Comparison of ENCODE assay signal across 13 mouse cellular contexts in the genomic region with DNA sequence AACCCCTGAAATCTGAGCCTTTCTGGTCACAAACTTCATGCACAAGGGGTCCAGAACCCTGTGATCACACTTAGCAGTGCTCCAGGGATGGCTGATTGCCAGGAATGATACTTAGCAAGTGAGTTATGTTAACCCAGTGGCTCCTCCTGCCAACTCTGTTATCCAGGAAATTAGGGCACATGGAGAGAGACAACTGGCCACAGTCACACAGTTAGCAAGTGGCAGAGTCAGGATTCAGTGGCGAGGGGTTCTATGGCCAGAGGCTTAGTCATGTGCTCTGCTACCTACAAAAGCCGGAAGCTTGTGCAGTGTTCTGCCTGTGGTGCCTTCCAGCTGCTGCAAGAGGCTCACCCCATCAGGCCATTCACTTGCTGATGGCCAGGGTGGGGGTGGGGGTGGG.
A peak's percentile ranks its signal among the peaks of the same experiment; 100 is the strongest.
DNase-seq lines count a peak whose midpoint lies in the region; ATAC-seq and TF ChIP-seq lines count a peak whose summit lies in the region.
"Had no signal": no experiment of that assay in that cellular context is flagged by ENCODE, and none has a peak within 500 bp of the region (broad histone marks: within the 10 kb centered on the region; RNA-seq: fewer than 3 reads in every experiment).

No protein-coding gene starts in this region.

- TF ChIP-seq EP300 in ES-Bruce4 (IDR thresholded peaks at IDR 0.05; ENCODE audit: insufficient read depth, low read depth, low read length), result peak; percentile 71; the same call in 1 of the 2 replicates

- no peak overlapping the region for H3K4me2 ChIP-seq in forebrain, embryonic 13.5 days
- H3K4me2 ChIP-seq in forebrain, embryonic 15.5 days (replicated peaks), result no peak overlapping the region

- WGBS in forebrain, embryonic 13.5 days, result 59% methylated on average over 2 of the region's 2 CpGs
- WGBS in forebrain, embryonic 15.5 days, result 33% methylated on average over 2 of the region's 2 CpGs

- 0 out of 2 replicates have a peak overlapping the region, but pooled peaks have one; percentile 1 for H3K27ac ChIP-seq in forebrain, embryonic 13.5 days
- H3K27ac ChIP-seq in forebrain, embryonic 15.5 days (replicated peaks), result no peak overlapping the region
- no peak overlapping the region for H3K27ac ChIP-seq in ES-Bruce4 (ENCODE audit: insufficient read depth, low read length)

- H3K4me3 ChIP-seq in forebrain, embryonic 13.5 days, result no peak overlapping the region
- no peak overlapping the region for H3K4me3 ChIP-seq in forebrain, embryonic 15.5 days
- no peak overlapping the region for H3K4me3 ChIP-seq in ES-Bruce4 (ENCODE audit: low read depth, low read length)

- peak; percentile 35 for DNase-seq in kidney, adult 9 months
- DNase-seq in kidney, adult 18-20 months, result no peak
- DNase-seq in spleen, adult 12 weeks (ENCODE audit: low spot score), result no peak
- DNase-seq: cerebellum, adult 9-11 months; layer of hippocampus, postnatal 36 days; liver, postnatal 0 days; thymus, adult 18-20 months had no signal

- no peaks in the 10 kb centered on the region for H3K36me3 ChIP-seq in forebrain, embryonic 13.5 days (ENCODE audit: poor library complexity, severe bottlenecking)
- H3K36me3 ChIP-seq in forebrain, embryonic 15.5 days, result no peaks in the 10 kb centered on the region
- H3K36me3 ChIP-seq in ES-Bruce4 (ENCODE audit: control insufficient read depth, insufficient read depth, low read length, poor library complexity, severe bottlenecking), result no peaks in the 10 kb centered on the region

- peaks cover 64% of the 10 kb centered on the region for H3K4me1 ChIP-seq in forebrain, embryonic 13.5 days
- H3K4me1 ChIP-seq in forebrain, embryonic 15.5 days, result peaks cover 32% of the 10 kb centered on the region
- H3K4me1 ChIP-seq in ES-Bruce4 (ENCODE audit: control insufficient read depth, insufficient read depth, low read length), result peaks cover 2% of the 10 kb centered on the region

- H3K9me3 ChIP-seq in forebrain, embryonic 13.5 days (replicated peaks), result no peaks in the 10 kb centered on the region
- no peaks in the 10 kb centered on the region for H3K9me3 ChIP-seq in forebrain, embryonic 15.5 days
- H3K9me3 ChIP-seq in ES-Bruce4 (replicated peaks; ENCODE audit: control insufficient read depth, insufficient read depth, low read length, poor library complexity, severe bottlenecking), result no peaks in the 10 kb centered on the region

- no peak for TF ChIP-seq CTCF in ES-Bruce4 (IDR thresholded peaks at IDR 0.05; ENCODE audit: low read depth, low read length)

- no peak; the same call in 1 of the 2 replicates for ATAC-seq in forebrain, embryonic 13.5 days
- ATAC-seq in forebrain, embryonic 15.5 days (replicated peaks), result no peak; the same call in 1 of the 2 replicates
- peak; percentile 57 for ATAC-seq in megakaryocyte progenitor cell, adult 5-6 weeks (replicated peaks; ENCODE audit: poor library complexity)
- no peak for ATAC-seq in megakaryocyte, adult 5-6 weeks (ENCODE audit: poor library complexity, severe bottlenecking)
- ATAC-seq: activated CD4-positive, CD25-positive, alpha-beta regulatory T cell, adult 4 months; liver, postnatal 0 days had no signal

- H3K9ac ChIP-seq in forebrain, embryonic 13.5 days, result no peak overlapping the region
- H3K9ac ChIP-seq in forebrain, embryonic 15.5 days (replicated peaks), result no peak overlapping the region
- H3K9ac ChIP-seq in ES-Bruce4 (ENCODE audit: low read depth, poor library complexity, severe bottlenecking), result no peak overlapping the region
- H3K9ac ChIP-seq: liver, postnatal 0 days had no signal

- 0 out of 2 replicates have a peak, but pooled peaks cover 3% of the 10 kb centered on the region for H3K27me3 ChIP-seq in forebrain, embryonic 13.5 days
- no peaks in the 10 kb centered on the region for H3K27me3 ChIP-seq in forebrain, embryonic 15.5 days
- H3K27me3 ChIP-seq in ES-Bruce4 (ENCODE audit: control insufficient read depth, insufficient read depth, low read length, poor library complexity, severe bottlenecking), result no peaks in the 10 kb centered on the region

- no peak for TF ChIP-seq POLR2A in ES-Bruce4 (IDR thresholded peaks at IDR 0.05; ENCODE audit: insufficient read depth, low read length)
